Mouse (Mus musculus): Measurements from ENCODE around the gene Ces3a.
"Not testable (repeated sequence)": the region's sequence is repeated elsewhere in the genome, so short reads cannot be mapped to it uniquely, and the experiment has no call there.

Gene Ces3a

GRCm38 (mm10) chr8:105102101-105102785, 53.8 kb downstream of the Ces3a start:
- DNase-seq: not testable (repeated sequence)

- not testable (repeated sequence) for DNase-seq
Observed at GRCm38 (mm10) chr8:105103701-105104100, 55.3 kb downstream of the Ces3a start.

GRCm38 (mm10) chr8:105104220-105104619, 55.8 kb downstream of the Ces3a start:
- DNase-seq: no peak

All from right cerebral cortex, adult 18-20 months (tissue).